Mouse (Mus musculus) induced T-regulatory cell, adult 2 months (primary cell): ENCODE data around the gene Acot3.
A peak's percentile ranks its signal among the peaks of the same experiment; 100 is the strongest.
"Not testable (repeated sequence)": the region's sequence is repeated elsewhere in the genome, so short reads cannot be mapped to it uniquely, and the experiment has no call there.

Experiments
- DNase-seq: peaks from one replicate; pipeline ENCODE4 v3.0.0-alpha.2; 2012; ENCODE audit warnings: low read depth

Acot3 gene

GRCm38 (mm10) chr12:84044045-84044444 lies 7.9 kb upstream of the Acot3 start:
- no peak for DNase-seq

DNA sequence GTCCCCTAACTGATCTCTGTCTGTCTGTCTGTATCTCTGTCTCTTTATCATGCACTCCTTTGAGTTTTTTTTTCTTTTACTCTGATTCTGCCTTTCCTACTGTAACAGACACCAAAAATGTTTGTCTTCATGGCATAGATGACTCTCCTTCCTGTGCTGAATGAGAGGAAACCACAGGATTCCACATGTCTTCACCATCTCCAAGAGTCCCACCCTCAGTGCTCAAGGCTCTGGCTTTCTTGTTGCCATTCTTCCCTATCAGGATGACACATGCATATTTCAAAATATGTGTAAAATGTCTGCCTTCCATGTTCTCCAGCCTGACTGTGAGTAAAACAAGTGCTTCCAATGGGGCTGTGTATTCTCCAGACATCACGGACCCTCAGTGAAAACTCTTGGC lies 5.0 kb upstream of the Acot3 start:
- no peak for DNase-seq

- not testable (repeated sequence) for DNase-seq
These were observed 1.2 kb upstream of the Acot3 start for GRCm38 (mm10) chr12:84050744-84051143.

DNA sequence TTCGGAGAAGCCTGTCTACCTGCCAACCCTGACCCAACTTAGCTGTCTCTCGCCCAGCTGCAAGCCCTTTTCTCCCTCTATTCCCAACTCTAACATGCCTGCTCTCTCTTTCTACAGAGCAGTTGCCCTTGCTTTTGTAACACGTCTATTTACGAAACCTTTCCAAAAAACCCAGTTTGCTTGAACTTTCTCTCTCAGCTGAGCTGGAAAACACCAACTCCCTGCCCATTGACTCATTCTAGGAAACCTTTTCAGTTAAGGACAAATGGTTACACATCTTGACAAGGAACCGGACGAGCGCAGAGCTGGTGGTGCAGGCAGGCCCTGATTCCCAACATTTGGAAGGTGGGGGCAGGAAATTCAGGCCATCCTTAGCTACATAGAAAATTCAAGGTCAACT lies 665 bp downstream of the Acot3 start:
- no peak for DNase-seq

DNA sequence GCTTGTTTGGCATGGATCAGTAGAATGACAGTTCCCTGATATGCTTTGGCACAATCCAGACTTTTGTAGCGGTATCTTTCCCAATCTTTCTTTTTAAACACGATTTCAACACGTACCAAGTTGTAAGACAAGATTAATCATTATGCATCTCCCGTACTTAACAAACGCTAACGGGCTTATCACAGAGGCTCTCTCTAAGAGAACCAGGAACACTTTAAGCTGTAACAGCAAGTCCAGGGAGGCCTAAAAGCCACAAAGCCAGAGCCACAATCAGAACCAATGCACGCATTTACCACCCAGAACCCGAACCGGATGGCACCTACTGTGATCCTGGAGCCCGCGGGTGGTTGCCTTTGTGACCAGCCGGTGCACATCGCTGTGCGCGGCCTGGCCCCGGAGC lies 1.2 kb downstream of the Acot3 start:
- no peak for DNase-seq

GRCm38 (mm10) chr12:84053679-84054391 lies 1.9 kb downstream of the Acot3 start:
- no peak for DNase-seq

- DNase-seq = peak; percentile 68
These were observed 9.0 kb downstream of the Acot3 start for GRCm38 (mm10) chr12:84060946-84061345.

DNA sequence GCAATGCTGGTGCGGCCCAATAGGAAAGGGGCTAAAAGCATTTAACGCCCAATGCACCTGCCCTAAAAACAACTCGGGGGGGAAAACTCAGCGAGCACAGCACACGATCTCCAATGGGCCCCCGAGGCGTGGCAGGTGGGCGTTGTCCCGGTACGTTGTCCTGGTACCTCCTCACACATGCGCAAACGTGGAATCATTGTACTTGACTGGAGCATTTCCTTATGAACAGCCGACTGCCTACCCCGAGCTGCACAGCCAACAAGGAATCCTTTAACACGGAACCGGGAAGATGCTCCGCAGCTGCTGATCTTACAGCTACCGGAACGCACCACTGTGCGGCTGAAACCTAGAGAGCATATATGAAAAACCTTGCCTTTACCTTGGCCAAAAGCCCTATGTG lies 10.4 kb downstream of the Acot3 start:
- no peak for DNase-seq

DNA sequence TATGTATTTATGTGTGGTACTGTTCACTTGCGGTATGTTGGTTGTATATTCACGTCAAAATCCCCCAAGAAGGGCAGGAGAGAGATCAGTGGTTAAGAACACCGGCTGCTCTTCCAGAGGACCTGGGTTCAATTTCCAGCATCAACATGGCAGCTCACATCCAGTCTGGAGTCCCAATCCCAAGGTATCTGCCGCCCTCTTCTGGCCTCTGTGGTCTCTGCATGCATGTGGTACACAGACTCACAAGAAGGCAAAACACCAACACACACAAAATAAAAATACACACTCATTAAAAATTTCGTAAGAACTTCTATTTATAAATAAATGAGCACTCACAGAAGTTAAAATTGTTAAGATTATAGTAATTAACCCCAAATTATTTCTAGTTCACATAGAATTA lies 11.3 kb downstream of the Acot3 start:
- peak; percentile 34 for DNase-seq

DNA sequence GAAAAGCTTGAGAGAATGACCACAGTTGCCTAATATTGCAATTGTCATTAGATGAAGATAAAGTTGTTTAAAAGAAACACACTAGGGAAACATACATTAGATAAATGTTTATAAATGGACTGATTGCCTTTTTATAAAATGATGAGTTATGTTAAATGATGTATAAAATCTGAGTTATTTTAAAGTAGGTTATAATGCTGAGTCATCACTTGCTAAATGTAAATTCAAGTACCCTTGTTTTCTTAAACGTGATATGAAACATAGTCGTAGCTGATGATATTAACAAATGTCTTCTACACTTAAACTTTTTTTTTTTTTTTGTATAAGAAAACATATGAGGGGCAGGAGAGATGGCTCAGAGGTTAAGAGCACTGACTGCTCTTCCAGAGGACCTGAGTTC lies 11.9 kb downstream of the Acot3 start:
- no peak for DNase-seq

DNA sequence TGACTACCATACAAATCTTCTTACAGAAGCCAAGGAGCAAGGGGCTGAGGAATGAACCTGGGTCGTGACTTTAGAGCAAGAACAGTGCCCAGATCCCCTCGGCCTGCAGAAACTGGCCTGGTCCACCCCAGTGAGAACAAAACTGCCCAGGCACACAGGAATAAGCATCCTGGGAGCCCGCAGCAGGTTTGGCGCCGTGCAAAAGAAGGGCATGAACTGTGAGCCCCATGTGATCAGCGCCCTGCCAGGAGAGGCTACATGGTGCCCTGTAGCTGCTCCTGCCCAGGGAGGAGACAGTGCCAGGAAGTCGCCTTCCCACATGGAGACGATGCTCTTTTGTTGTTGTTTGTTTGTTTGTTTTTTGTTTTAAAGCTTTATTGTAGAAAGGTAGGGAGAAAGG lies 12.7 kb downstream of the Acot3 start:
- DNase-seq = no peak

- no peak for DNase-seq
These were observed 15.8 kb downstream of the Acot3 start for GRCm38 (mm10) chr12:84067752-84068151.

- DNase-seq = no peak
These were observed 16.4 kb downstream of the Acot3 start for GRCm38 (mm10) chr12:84068296-84068695.

DNA sequence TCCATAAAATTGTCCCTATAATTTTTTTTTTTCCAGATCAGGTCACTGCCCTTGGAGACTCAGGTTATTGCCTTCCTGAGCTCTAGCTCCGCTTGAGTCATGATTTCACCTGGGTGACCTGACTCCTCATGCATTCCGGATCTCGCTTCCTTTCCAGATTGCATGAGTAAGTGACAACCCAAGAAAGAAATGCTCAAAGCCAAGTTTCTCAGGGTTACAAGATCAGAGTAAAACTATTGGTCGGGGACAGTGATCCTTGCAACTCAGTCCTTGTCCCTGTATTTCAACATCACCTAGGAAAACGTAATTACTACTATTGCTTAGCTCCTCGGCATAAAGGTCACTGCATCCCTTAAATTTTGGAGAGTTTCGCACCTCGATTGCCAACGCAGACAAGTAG lies 17.0 kb downstream of the Acot3 start, which contains the start of gene Acot5:
TSS of gene Acot5 (plus strand) at position 340 of the 400 bp plus-strand sequence.
- DNase-seq = no peak

- DNase-seq = not testable (repeated sequence)
These were observed 17.6 kb downstream of the Acot3 start for GRCm38 (mm10) chr12:84069582-84069981.

- no peak for DNase-seq
These were observed 19.8 kb downstream of the Acot3 start for GRCm38 (mm10) chr12:84071696-84072095.

- no peak for DNase-seq
These were observed 25.5 kb downstream of the Acot3 start for GRCm38 (mm10) chr12:84077371-84077990.

DNA sequence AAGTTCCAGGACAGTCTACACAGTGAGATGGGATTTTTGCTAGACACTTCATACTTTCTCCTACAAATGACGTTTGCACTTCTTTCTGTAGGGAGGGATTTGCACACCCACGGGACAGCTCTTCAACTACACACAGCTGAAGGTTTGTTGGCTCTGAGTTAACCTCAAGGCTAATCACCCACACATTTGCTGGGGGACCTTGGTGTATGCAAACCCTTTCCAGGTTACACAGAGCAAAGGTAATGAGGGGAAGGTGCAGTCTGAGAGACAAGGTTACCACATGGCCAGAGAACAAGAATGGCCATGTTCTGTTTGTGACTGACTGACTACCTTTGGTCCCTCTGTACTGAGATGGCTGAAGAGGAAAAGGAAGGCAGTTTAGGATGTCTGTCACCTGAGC lies 31.9 kb downstream of the Acot3 start:
- DNase-seq = no peak

GRCm38 (mm10) chr12:84084581-84084980 lies 32.6 kb downstream of the Acot3 start:
- no peak for DNase-seq

- DNase-seq = not testable (repeated sequence)
These were observed 42.7 kb downstream of the Acot3 start for GRCm38 (mm10) chr12:84094666-84095065.

DNA sequence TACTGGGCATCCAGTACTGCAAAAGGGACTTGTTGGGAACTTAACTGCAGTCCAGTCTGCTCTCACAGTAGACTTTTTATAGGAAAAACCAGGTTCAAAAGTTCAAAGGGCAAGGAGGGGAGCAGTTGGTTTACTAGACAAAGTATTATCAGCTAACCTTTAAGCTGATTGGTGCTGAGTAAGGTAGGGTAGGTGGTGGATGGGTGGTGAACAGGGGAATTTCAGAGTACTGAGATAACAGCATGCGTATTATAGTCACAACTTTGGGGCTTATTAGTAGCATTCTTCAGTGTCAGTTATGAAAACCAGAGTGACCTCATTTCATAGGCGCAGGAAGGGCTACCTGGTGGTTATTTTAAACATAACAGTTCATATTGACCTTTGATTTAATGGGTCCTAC lies 47.7 kb downstream of the Acot3 start:
- peak; percentile 25 for DNase-seq

DNA sequence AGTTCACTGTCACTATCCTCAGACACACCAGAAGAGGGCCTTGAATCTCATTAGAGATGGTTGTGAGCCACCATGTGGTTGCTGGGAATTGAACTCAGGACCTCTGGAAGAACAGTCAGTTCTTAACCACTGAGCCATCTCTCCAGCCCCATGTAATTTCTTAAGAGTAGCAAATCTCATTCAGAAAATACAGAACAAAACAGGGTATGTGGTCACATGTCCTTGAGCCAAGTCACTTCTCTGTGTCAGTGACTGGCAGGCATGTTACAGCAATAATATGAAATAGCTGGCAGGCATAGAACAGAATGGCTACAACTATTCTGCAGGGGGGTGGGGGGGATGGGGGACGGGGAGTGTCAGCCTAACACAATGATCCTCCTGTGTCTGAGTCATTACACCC lies 48.1 kb downstream of the Acot3 start:
- no peak for DNase-seq

DNA sequence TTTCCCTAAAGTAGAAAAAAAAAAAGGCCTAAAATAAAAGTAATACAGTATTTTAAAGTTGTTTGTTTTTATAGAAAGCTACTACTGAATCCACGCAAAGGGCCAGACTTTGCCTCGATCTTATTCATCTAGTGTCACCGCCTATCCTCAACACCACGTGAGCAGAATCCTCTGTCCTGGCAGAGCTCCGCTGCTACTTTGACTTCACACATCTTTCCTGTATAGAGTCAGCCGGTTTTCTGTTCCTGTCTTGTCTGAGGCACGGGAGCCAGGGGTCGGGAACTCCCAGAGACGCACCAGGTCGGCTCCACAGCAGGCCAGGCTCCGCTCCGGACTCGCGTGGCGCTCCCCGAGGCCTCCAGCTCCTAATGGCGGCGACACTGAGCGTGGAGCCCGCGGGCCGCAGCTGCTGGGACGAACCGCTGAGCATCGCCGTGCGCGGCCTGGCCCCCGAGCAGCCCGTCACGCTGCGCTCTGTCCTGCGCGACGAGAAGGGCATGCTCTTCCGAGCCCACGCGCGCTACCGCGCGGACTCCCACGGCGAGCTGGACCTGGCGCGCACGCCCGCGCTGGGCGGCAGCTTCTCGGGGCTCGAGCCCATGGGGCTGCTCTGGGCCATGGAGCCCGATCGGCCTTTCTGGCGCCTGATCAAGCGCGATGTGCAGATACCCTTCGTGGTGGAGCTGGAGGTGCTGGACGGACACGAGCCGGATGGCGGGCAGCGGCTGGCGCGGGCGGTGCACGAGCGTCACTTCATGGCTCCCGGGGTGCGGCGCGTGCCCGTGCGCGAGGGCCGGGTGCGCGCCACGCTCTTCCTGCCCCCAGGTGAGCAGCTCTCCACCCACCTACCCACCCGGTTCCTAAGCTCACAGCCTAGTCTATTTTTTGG lies 48.9 kb downstream of the Acot3 start, which contains the start of gene Acot6:
TSS of gene Acot6 (plus strand) at position 51 of the 889 bp plus-strand sequence.
- DNase-seq = peak; percentile 64
